Mouse (Mus musculus) adrenal gland, adult 2 months (tissue): Measurements from ENCODE around the gene Pou2f2. TPM values are rescaled to one million over a fixed set of nuclear protein-coding genes. Genes with fewer than 3 reads are reported as not detected.

Source experiments
- DNase-seq: peaks from one replicate; pipeline ENCODE4 v3.0.0; 2021
- polyA plus RNA-seq: library from polyadenylated mRNA; depleted of rRNA; stranded (reverse); fragments of >200 nt; gene quantifications from 2 replicates; pipeline ENCODE4 v1.2.3, GENCODE M21; 2012
- total RNA-seq, 2 experiments: library from RNA; stranded (reverse); gene quantifications; 2 replicates each; pipeline ENCODE4 v1.2.3; 2021

Pou2f2 gene
- total and polyA plus RNA-seq, 3 experiments, result 0.46 to 2.7 (median 0.90) TPM

DNA sequence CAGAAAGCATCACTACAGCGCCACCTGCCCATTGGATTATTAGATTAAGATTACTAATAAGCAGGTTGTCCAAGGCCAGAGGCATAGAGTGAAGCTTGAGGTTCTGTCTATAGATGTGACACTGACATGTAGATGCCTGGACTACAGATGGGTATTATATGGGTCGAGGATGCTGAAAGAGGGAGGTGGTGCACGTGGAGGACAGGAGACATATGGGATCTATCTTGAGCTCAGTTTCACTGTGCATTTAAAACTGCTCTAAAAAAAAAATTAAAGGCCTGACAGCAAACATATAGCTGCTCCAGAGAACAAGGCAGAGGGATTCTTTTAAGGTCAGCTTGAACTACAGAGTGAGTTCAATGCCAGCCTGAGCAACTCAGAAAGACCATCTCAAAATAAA is 81.4 kb downstream of the Pou2f2 start:
- DNase-seq, result no peak

DNA sequence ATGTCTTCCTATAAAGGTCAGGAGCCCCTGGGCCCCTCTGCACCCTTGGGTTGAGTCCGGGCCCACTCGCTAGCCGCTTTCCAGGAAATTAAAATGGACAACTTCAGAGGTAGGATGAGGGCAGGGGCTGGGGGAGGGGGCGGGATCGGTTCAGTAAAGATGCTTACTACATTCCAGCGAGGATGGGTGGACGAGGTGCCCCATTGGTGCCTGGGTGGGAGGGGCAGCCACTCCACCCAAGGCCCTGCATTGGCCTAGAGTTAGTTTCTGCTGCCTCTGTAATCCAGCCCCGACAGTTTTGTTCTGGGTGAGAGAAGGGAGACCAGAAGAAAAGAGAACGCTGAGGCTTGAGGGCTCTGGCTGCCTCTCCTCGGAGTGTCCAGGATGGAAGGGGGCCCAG is 89.7 kb downstream of the Pou2f2 start:
- no peak for DNase-seq

GRCm38 (mm10) chr7:25088968-25089367 is 90.6 kb downstream of the Pou2f2 start:
- no peak for DNase-seq

GRCm38 (mm10) chr7:25088531-25088930 is 91.0 kb downstream of the Pou2f2 start:
- DNase-seq, result no peak

- DNase-seq, result no peak
Observed at GRCm38 (mm10) chr7:25087972-25088371, 91.6 kb downstream of the Pou2f2 start.

GRCm38 (mm10) chr7:25087256-25087912 is 92.1 kb downstream of the Pou2f2 start:
- DNase-seq, result peak; percentile 61

GRCm38 (mm10) chr7:25086656-25087055 is 92.9 kb downstream of the Pou2f2 start:
- no peak for DNase-seq

DNA sequence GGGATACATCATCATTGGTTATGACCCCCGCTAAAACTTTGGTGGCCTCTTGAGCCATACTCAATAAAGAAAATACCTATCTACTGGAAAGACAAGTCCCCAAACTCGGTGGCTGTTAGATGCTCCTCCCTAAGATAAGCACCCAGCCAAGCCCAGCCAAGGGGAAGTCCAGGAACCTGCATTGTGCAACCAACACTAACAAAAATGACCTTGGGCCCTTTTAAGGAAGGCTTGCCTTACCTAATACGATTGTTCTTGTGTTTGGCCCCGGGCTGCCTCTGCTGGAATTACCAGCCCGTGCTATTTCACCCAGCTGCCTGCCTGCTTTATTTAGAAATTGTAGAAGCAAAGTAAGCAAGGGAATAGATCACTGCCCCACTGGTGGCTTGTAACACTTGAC is 94.9 kb downstream of the Pou2f2 start:
- no peak for DNase-seq

DNA sequence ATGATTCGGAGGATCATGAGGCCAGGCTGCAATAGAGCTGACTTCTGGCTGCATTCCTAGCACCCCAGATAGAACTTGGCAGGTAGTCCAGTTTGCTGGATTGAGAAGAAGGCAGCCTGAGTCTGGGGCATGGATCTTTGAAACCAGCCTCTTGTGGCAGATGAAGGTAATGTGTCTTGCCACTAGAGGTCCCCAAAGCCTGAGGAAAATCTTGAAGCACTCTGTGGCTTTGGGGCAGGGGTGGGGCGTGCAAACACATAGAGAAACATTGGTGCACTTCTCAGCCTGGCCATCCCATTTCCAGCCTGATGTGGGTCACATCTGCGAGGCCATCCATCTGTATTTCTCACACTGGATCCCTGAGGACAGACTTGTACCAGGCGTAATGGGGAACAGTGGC is 97.0 kb downstream of the Pou2f2 start:
- peak; percentile 57 for DNase-seq

- no peak for DNase-seq
Observed at GRCm38 (mm10) chr7:25080431-25080830, 99.1 kb downstream of the Pou2f2 start.

DNA sequence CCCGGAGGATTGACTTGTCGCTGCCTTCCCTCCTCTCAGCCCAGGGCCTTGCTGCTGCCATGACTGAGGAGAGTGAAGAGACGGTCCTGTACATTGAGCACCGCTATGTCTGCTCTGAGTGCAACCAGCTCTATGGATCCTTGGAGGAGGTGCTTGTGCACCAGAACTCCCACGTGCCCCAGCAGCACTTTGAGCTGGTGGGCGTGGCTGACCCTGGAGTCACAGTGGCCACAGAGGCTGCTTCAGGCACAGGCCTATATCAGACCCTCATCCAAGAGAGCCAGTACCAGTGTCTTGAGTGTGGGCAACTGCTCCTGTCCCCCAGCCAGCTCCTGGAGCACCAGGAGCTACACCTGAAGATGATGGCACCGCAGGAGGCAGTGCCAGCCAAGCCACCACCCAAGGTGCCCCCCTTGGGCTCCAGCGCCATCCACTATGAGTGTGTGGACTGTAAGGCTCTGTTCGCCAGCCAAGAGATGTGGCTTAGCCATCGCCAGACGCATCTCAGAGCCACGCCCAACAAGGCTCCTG is 100.0 kb downstream of the Pou2f2 start:
- no peak for DNase-seq

DNA sequence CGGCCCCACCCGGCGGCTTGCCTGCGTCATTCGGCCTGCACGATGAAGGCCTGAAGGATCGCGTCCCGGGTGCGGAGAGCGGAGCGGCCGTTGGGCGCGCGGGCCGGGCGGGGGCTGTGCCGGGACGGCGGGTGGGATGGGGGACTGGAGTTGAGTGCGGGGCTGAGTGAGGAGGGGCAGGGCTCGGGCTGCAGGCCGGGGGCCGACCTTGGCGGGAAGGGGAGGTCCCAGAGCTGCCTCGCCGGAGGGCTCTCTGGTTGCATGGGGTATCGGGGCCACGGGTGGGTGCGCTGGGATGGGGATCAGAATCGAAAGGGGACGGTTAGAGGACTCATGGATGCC is 102.1 kb downstream of the Pou2f2 start:
- no peak for DNase-seq

DNA sequence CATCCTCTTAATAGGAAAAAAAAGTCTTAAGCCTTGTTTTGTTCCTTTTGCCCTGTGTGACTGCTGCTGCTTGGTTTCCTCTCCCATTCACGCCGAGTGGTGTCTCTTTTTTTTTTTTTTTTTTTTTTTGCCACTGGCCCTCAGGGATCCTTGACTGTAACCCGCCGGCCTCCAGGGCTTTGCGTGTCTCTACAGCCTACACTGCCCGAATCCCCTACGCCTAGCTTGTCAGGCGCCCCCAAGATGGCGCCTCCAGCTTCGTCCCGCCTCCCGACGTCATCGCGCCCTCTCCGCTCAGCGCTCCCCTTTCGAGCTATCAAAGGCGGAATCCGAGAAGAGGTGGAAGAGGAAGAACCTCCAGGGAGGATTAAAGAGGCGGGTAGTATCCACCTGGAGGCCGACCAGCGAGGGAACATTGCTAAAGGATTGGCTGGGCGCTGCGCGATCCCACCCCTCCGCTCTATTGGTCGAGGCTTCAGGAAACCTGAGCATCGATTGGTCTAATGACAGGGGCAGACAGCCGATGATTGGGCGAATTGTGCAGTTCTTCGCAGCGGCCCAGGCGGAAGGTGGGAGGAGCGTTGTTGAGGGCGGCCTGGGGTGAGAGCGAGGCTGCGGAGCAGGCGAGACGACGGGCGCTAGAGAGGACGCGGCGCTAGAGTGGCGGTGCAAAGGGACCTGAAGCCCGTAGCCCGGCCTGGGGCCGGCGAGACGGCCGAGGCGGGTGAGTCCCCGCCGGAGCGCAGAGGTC is 102.7 kb downstream of the Pou2f2 start:
- peak; percentile 98 for DNase-seq

GRCm38 (mm10) chr7:25076296-25076662 is 103.2 kb downstream of the Pou2f2 start:
- DNase-seq, result no peak

- DNase-seq, result no peak
Observed at GRCm38 (mm10) chr7:25073924-25074323, 105.6 kb downstream of the Pou2f2 start.

- peak; percentile 67 for DNase-seq
Observed at GRCm38 (mm10) chr7:25072716-25073390, 106.7 kb downstream of the Pou2f2 start.

DNA sequence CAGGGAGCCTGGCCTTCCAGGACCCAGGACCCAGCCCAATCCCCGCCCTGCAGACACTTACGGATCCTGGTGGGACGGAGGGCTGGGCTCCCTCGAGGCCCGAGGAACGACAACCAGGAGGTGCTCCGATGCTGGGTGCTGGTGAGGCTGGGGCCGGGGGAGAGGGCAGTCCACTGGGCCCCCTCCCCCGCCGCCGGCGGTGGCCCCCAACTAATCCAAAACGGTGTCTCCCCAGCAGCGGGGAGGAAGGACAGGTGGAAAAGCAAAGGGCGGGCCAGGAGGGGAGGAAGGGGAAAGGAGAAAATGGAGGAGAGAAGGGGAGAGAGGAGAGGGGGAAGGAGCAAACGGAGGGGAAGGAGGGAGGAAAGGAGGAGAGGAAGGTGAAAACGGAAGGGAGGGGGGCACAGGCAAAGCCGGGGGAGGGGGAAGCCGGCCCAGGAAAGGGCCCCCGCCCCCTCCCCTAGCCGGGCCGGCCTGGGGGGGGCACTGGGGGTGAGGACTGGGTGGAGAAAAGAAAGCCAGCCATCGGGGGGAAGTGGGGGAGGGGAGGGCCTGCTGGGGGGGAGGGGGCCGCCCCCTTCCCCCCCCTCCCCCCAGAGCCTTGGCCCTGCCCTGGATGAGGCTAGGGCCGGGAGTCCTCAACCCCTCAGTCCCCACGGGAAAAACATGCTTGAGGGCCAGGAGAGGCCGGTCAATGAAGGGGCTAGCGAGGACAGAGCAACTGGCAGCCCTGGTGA is 107.4 kb downstream of the Pou2f2 start, which contains the start of the genes Grik5 and Zfp574:
TSS of gene Grik5 (minus strand) at position 368 of the 737 bp plus-strand sequence.
TSS of gene Zfp574 (plus strand) at position 589 of the 737 bp plus-strand sequence.
- no peak for DNase-seq

- no peak for DNase-seq
Observed at GRCm38 (mm10) chr7:25068724-25069123, 110.8 kb downstream of the Pou2f2 start.

- DNase-seq, result peak; percentile 65
Observed at GRCm38 (mm10) chr7:25067909-25068656, 111.4 kb downstream of the Pou2f2 start.

- DNase-seq, result no peak
Observed at GRCm38 (mm10) chr7:25067338-25067737, 112.2 kb downstream of the Pou2f2 start.

DNA sequence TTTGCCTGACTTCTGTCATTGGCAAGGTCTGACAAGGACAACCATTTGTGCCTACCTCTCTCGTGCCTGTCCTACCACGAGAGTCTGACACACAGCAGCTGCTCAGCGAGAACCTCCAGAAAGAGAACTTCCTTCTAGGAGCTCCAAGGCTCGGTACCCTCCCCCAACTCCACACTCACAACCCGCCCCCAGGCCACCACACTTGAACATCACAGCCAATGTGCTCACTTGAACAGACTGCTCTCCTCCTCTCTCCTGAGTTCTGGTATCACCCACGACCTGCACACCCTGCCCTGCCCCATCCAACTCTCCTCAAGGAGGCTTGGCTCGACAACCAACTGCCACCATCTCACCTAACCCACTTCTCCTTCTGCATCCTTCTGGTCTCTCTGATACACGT is 115.6 kb downstream of the Pou2f2 start:
- no peak for DNase-seq
